Comparison of ENCODE assay signal across 8 mouse cellular contexts in genomic region chr4:115057674-115058316, GRCm38 (mm10). TPM values are rescaled to one million over a fixed set of nuclear protein-coding genes. Genes with fewer than 3 reads are reported as not detected.
DNase-seq lines count a peak whose midpoint lies in the region; ATAC-seq lines count a peak whose summit lies in the region.

No protein-coding gene starts in this region.

- peak overlapping the region; percentile 22; the same call in 1 of the 2 replicates for H3K4me3 ChIP-seq in forebrain, embryonic 14.5 days (ENCODE audit: low read depth, low read length)
- H3K4me3 ChIP-seq in intestine, embryonic 15.5 days (replicated peaks), result peak overlapping the region; percentile 38
- H3K4me3 ChIP-seq in midbrain, embryonic 15.5 days, result peak overlapping the region; percentile 39

- peak overlapping the region; percentile 9; the same call in 1 of the 2 replicates for H3K9ac ChIP-seq in forebrain, embryonic 14.5 days (ENCODE audit: low read length)
- H3K9ac ChIP-seq in intestine, embryonic 15.5 days, result peak overlapping the region; percentile 23; the same call in 1 of the 2 replicates
- peak overlapping the region; percentile 34 for H3K9ac ChIP-seq in midbrain, embryonic 15.5 days

- no peak for ATAC-seq in forebrain, embryonic 14.5 days
- ATAC-seq in intestine, embryonic 15.5 days, result 0 out of 2 replicates have a peak, but pooled peaks have one; percentile 14
- ATAC-seq in midbrain, embryonic 15.5 days (replicated peaks), result peak; percentile 49
- ATAC-seq in inflammation-experienced regulatory T-cells, adult 6 months, result no peak

- no peak overlapping the region for H3K4me2 ChIP-seq in forebrain, embryonic 14.5 days (ENCODE audit: low read length)
- H3K4me2 ChIP-seq in intestine, embryonic 15.5 days (replicated peaks), result peak overlapping the region; percentile 70; the same call in 1 of the 2 replicates
- H3K4me2 ChIP-seq in midbrain, embryonic 15.5 days, result peak overlapping the region; percentile 53

- WGBS in forebrain, embryonic 14.5 days, result under 1% methylated on average over 33 of the region's 33 CpGs
- 1% methylated on average over 33 of the region's 33 CpGs for WGBS in intestine, embryonic 15.5 days
- under 1% methylated on average over 33 of the region's 33 CpGs for WGBS in midbrain, embryonic 15.5 days

- no peak overlapping the region for H3K27ac ChIP-seq in forebrain, embryonic 14.5 days (ENCODE audit: low read depth, low read length)
- H3K27ac ChIP-seq in intestine, embryonic 15.5 days, result peak overlapping the region; percentile 17; the same call in 1 of the 2 replicates
- H3K27ac ChIP-seq in midbrain, embryonic 15.5 days, result peak overlapping the region; percentile 89

- H3K27me3 ChIP-seq in forebrain, embryonic 14.5 days (replicated peaks; ENCODE audit: control insufficient read depth, insufficient read depth, low read length), result peaks cover 85% of the 10 kb centered on the region
- H3K27me3 ChIP-seq in intestine, embryonic 15.5 days (replicated peaks), result peaks cover 87% of the 10 kb centered on the region
- peaks cover 64% of the 10 kb centered on the region for H3K27me3 ChIP-seq in midbrain, embryonic 15.5 days (replicated peaks)

- no peaks in the 10 kb centered on the region for H3K36me3 ChIP-seq in forebrain, embryonic 14.5 days (ENCODE audit: control insufficient read depth, insufficient read depth, low read length)
- no peaks in the 10 kb centered on the region for H3K36me3 ChIP-seq in intestine, embryonic 15.5 days
- no peaks in the 10 kb centered on the region for H3K36me3 ChIP-seq in midbrain, embryonic 15.5 days (replicated peaks)

- peaks cover 4% of the 10 kb centered on the region for H3K4me1 ChIP-seq in forebrain, embryonic 14.5 days (ENCODE audit: control insufficient read depth, insufficient read depth, low read length)
- peaks cover 16% of the 10 kb centered on the region for H3K4me1 ChIP-seq in intestine, embryonic 15.5 days (replicated peaks)
- peaks cover 19% of the 10 kb centered on the region for H3K4me1 ChIP-seq in midbrain, embryonic 15.5 days

- peak; percentile 42 for DNase-seq in spleen, adult 12 weeks (ENCODE audit: low spot score)
- DNase-seq in spleen, postnatal 36 days (ENCODE audit: low spot score in 2 of 2), result no peak
- no peak for DNase-seq in forebrain, embryonic 14.5 days (ENCODE audit: low spot score)
- DNase-seq in frontal cortex, postnatal 25 days (ENCODE audit: low spot score in 2 of 2), result no peak
- DNase-seq in right cerebral cortex, postnatal 25 days, result no peak

- no peaks in the 10 kb centered on the region for H3K9me3 ChIP-seq in forebrain, embryonic 14.5 days (replicated peaks; ENCODE audit: control insufficient read depth, low read length)
- H3K9me3 ChIP-seq in intestine, embryonic 15.5 days, result no peaks in the 10 kb centered on the region
- no peaks in the 10 kb centered on the region for H3K9me3 ChIP-seq in midbrain, embryonic 15.5 days

RNA-seq across cellular contexts. Expression of gene Tal1, which starts 1.6 kb away (rescaled TPM):
- 1.0 and 1.1 TPM in 2 replicates for polyA plus RNA-seq in forebrain, embryonic 14.5 days (2014; fragmentation: Nextera tagmentation; extraction: Ambion mirVana)
- polyA plus RNA-seq in intestine, embryonic 15.5 days (2015; fragmentation: Nextera tagmentation; extraction: Ambion mirVana), result 0.78 and 0.98 TPM in 2 replicates
- 7.9 and 8.5 TPM in 2 replicates for polyA plus RNA-seq in midbrain, embryonic 15.5 days (2015; fragmentation: Nextera tagmentation; extraction: Ambion mirVana)
- not detected for polyA plus RNA-seq in inflammation-experienced regulatory T-cells, adult 6 months (2017; shearing (Covaris generic))

RNA-seq across cellular contexts. Expression of gene Pdzk1ip1, which starts 30.7 kb away (rescaled TPM):
- polyA plus RNA-seq in forebrain, embryonic 14.5 days (2014; fragmentation: Nextera tagmentation; extraction: Ambion mirVana), result 0.65 and 0.70 TPM in 2 replicates
- 133 and 159 TPM in 2 replicates for polyA plus RNA-seq in intestine, embryonic 15.5 days (2015; fragmentation: Nextera tagmentation; extraction: Ambion mirVana)
- 3.0 and 3.8 TPM in 2 replicates for polyA plus RNA-seq in midbrain, embryonic 15.5 days (2015; fragmentation: Nextera tagmentation; extraction: Ambion mirVana)
- 10 to 100 TPM in 2 of 3 experiments, 1 to 10 TPM in 1; 9.1 to 42.2 (median 33.9) TPM for polyA plus RNA-seq in inflammation-experienced regulatory T-cells, adult 6 months (2017; shearing (Covaris generic))

RNA-seq across cellular contexts. Expression of gene Stil, which starts 57.8 kb away (rescaled TPM):
- 8.2 and 8.8 TPM in 2 replicates for polyA plus RNA-seq in forebrain, embryonic 14.5 days (2014; fragmentation: Nextera tagmentation; extraction: Ambion mirVana)
- 8.9 and 9.8 TPM in 2 replicates for polyA plus RNA-seq in intestine, embryonic 15.5 days (2015; fragmentation: Nextera tagmentation; extraction: Ambion mirVana)
- 1.8 and 2.6 TPM in 2 replicates for polyA plus RNA-seq in midbrain, embryonic 15.5 days (2015; fragmentation: Nextera tagmentation; extraction: Ambion mirVana)
- 10 to 100 TPM in 1 of 3 experiments, 1 to 10 TPM in 1, under 1 TPM in 1; 0.70 to 13.9 (median 1.4) TPM for polyA plus RNA-seq in inflammation-experienced regulatory T-cells, adult 6 months (2017; shearing (Covaris generic))

Comparison
In these comparisons a context has a peak if more than half of its experiments do, and no peak if none do; other contexts are left out.
1. ATAC-seq: peak in intestine, embryonic 15.5 days (single experiment) and midbrain, embryonic 15.5 days (single experiment); none in forebrain, embryonic 14.5 days (single experiment) and inflammation-experienced regulatory T-cells, adult 6 months (single experiment).
2. Peak in every context shown above with its lines, with median percentiles within 50 percentile points of each other: H3K4me3 ChIP-seq and H3K9ac ChIP-seq.